ENCODE assay signal across 7 mouse cellular contexts in genomic region chr6:81817050-81817827, GRCm38 (mm10).
A peak's percentile ranks its signal among the peaks of the same experiment; 100 is the strongest.
DNase-seq lines count a peak whose midpoint lies in the region; TF ChIP-seq lines count a peak whose summit lies in the region.

No protein-coding gene starts in this region.

- no peak overlapping the region for H3K4me3 ChIP-seq in ES-Bruce4 (ENCODE audit: low read depth, low read length)

- no peak for TF ChIP-seq EP300 in ES-Bruce4 (IDR thresholded peaks at IDR 0.05; ENCODE audit: insufficient read depth, low read depth, low read length)

- no peak overlapping the region for H3K9ac ChIP-seq in ES-Bruce4 (ENCODE audit: low read depth, poor library complexity, severe bottlenecking)

- H3K27me3 ChIP-seq in ES-Bruce4 (ENCODE audit: control insufficient read depth, insufficient read depth, low read length, poor library complexity, severe bottlenecking): no peaks in the 10 kb centered on the region

- no peak for TF ChIP-seq POLR2A in ES-Bruce4 (IDR thresholded peaks at IDR 0.05; ENCODE audit: insufficient read depth, low read length)

- peak; percentile 65 for DNase-seq in 416B (ENCODE audit: low read depth)
- peak; percentile 45 for DNase-seq in cerebellum, adult 8-10 months
- DNase-seq in frontal cortex, postnatal 14 days (ENCODE audit: low spot score in 2 of 2): peak; percentile 54 to 82
- peak; percentile 74 for DNase-seq in layer of hippocampus, adult 9-11 months
- peak; percentile 74 for DNase-seq in mesoderm, embryonic 11.5 days (ENCODE audit: low read depth, low spot score)
- DNase-seq in yolk sac, embryonic 10.5 days (ENCODE audit: low spot score): peak; percentile 6

- peak; percentile 13 for TF ChIP-seq CTCF in ES-Bruce4 (IDR thresholded peaks at IDR 0.05; ENCODE audit: low read depth, low read length)

- no peaks in the 10 kb centered on the region for H3K36me3 ChIP-seq in ES-Bruce4 (ENCODE audit: control insufficient read depth, insufficient read depth, low read length, poor library complexity, severe bottlenecking)

- H3K4me1 ChIP-seq in ES-Bruce4 (ENCODE audit: control insufficient read depth, insufficient read depth, low read length): no peaks in the 10 kb centered on the region

- no peaks in the 10 kb centered on the region for H3K9me3 ChIP-seq in ES-Bruce4 (replicated peaks; ENCODE audit: control insufficient read depth, insufficient read depth, low read length, poor library complexity, severe bottlenecking)

- no peak overlapping the region for H3K27ac ChIP-seq in ES-Bruce4 (ENCODE audit: insufficient read depth, low read length)

Comparison
In these comparisons a context has a peak if more than half of its experiments do, and no peak if none do; other contexts are left out.
1. DNase-seq: peak in every context shown above with its lines; median percentile 74 in layer of hippocampus, adult 9-11 months; 74 in mesoderm, embryonic 11.5 days; 68 in frontal cortex, postnatal 14 days; 65 in 416B; 45 in cerebellum, adult 8-10 months; 6 in yolk sac, embryonic 10.5 days.